Mouse (Mus musculus): ENCODE data around the gene Gm12394.

DNA sequence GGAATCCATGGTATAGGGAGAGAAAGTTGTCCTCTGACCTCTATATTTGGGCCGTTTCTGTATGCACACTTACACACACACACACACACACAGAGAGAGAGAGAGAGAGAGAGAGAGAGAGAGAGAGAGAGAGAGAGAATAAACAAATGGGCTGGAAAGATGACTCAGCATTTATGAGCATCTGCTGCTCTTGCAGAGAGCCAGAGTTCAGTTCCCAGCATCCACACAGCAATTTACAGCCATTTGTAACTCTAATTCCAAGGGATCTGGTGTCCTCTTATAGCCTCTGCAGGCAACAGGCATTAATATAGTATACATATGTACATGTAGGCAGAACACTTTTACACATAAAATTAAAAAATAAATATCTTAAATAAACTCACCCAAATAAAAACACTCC is 47.4 kb upstream of the Gm12394 start:
- TF ChIP-seq CTCF (IDR thresholded peaks at IDR 0.05; ENCODE audit: low read depth) (no peak), EP300 (IDR thresholded peaks at IDR 0.05; ENCODE audit: low read depth) (no peak)

All from liver, embryonic 14.5 days (tissue).